Mouse (Mus musculus): ENCODE measurements around the gene Hoxa1. TPM values are rescaled to one million over a fixed set of nuclear protein-coding genes. Genes with fewer than 3 reads are reported as not detected.
A peak's percentile ranks its signal among the peaks of the same experiment; 100 is the strongest.

Hoxa1 gene
- polyA plus RNA-seq, 1 experiment from 2014 or later, result not detected

DNA sequence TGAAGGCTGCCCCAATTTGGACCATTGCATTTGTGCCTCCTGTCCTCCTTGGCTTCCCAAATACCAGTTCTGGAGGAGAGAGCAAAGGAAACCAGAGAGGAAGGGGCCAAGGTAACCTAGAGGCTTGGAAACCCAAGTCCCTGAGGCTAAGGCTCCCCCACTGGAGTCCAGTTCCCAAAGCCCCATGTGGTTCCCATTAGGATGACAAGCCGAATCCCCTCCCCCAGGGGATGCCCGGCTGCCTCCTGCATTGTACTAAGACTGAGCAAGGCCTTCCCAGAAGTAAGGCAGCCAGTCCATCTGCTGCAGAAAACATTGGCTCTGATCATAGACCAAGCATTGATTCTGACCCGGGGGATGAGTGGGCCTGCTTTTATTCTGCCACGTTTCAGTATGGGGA, 13.2 kb upstream of the Hoxa1 start:
- Histone ChIP-seq H3K4me1 (replicated peaks; ENCODE audit: control insufficient read depth, insufficient read depth, low read length) (0 out of 2 replicates have a peak, but pooled peaks cover 3% of the 10 kb centered on the region), H3K27me3 (ENCODE audit: control insufficient read depth, insufficient read depth, low read length) (peaks cover 96% of the 10 kb centered on the region), H3K9me3 (ENCODE audit: control insufficient read depth, low read length) (no peaks in the 10 kb centered on the region), H3K9ac (ENCODE audit: low read length) (no peak overlapping the region), H3K27ac (ENCODE audit: low read depth, low read length) (no peak overlapping the region), H3K36me3 (ENCODE audit: control insufficient read depth, insufficient read depth, low read length) (no peaks in the 10 kb centered on the region), H3K4me3 (ENCODE audit: low read depth, low read length) (no peak overlapping the region), H3K4me2 (ENCODE audit: low read depth, low read length, severe bottlenecking) (no peak overlapping the region)
- 1% methylated on average over 4 of the region's 4 CpGs for WGBS
- ATAC-seq (replicated peaks; ENCODE audit: low FRiP score) (no peak), DNase-seq (ENCODE audit: low spot score) (peak; percentile 52)

GRCm38 (mm10) chr6:52170898-52171223, 12.7 kb upstream of the Hoxa1 start:
- 2% methylated on average over 5 of the region's 5 CpGs for WGBS
- DNase-seq (ENCODE audit: low spot score) (no peak), ATAC-seq (replicated peaks; ENCODE audit: low FRiP score) (no peak)
- 0 out of 2 replicates have a peak, but pooled peaks cover 3% of the 10 kb centered on the region for H3K4me1 ChIP-seq (replicated peaks; ENCODE audit: control insufficient read depth, insufficient read depth, low read length)
- no peak overlapping the region for H3K4me3 ChIP-seq (ENCODE audit: low read depth, low read length)
- no peaks in the 10 kb centered on the region for H3K36me3 ChIP-seq (ENCODE audit: control insufficient read depth, insufficient read depth, low read length)
- H3K27ac ChIP-seq (ENCODE audit: low read depth, low read length), result no peak overlapping the region
- H3K4me2 ChIP-seq (ENCODE audit: low read depth, low read length, severe bottlenecking), result no peak overlapping the region
- no peak overlapping the region for H3K9ac ChIP-seq (ENCODE audit: low read length)
- no peaks in the 10 kb centered on the region for H3K9me3 ChIP-seq (ENCODE audit: control insufficient read depth, low read length)
- peaks cover 96% of the 10 kb centered on the region for H3K27me3 ChIP-seq (ENCODE audit: control insufficient read depth, insufficient read depth, low read length)

GRCm38 (mm10) chr6:52170166-52170897, 12.2 kb upstream of the Hoxa1 start:
- no peaks in the 10 kb centered on the region for H3K36me3 ChIP-seq (ENCODE audit: control insufficient read depth, insufficient read depth, low read length)
- peak; percentile 54 for DNase-seq (ENCODE audit: low spot score)
- H3K9ac ChIP-seq (ENCODE audit: low read length), result no peak overlapping the region
- no peak overlapping the region for H3K4me2 ChIP-seq (ENCODE audit: low read depth, low read length, severe bottlenecking)
- no peak overlapping the region for H3K4me3 ChIP-seq (ENCODE audit: low read depth, low read length)
- ATAC-seq (replicated peaks; ENCODE audit: low FRiP score), result no peak
- no peaks in the 10 kb centered on the region for H3K9me3 ChIP-seq (ENCODE audit: control insufficient read depth, low read length)
- no peak overlapping the region for H3K27ac ChIP-seq (ENCODE audit: low read depth, low read length)
- under 1% methylated on average over 39 of the region's 40 CpGs for WGBS
- H3K4me1 ChIP-seq (replicated peaks; ENCODE audit: control insufficient read depth, insufficient read depth, low read length), result 0 out of 2 replicates have a peak, but pooled peaks cover 3% of the 10 kb centered on the region
- peaks cover 96% of the 10 kb centered on the region for H3K27me3 ChIP-seq (ENCODE audit: control insufficient read depth, insufficient read depth, low read length)

- no peak overlapping the region for H3K9ac ChIP-seq (ENCODE audit: low read length)
- no peak overlapping the region for H3K4me2 ChIP-seq (ENCODE audit: low read depth, low read length, severe bottlenecking)
- H3K27ac ChIP-seq (ENCODE audit: low read depth, low read length), result no peak overlapping the region
- H3K36me3 ChIP-seq (ENCODE audit: control insufficient read depth, insufficient read depth, low read length), result no peaks in the 10 kb centered on the region
- H3K4me1 ChIP-seq (replicated peaks; ENCODE audit: control insufficient read depth, insufficient read depth, low read length), result 0 out of 2 replicates have a peak, but pooled peaks cover 3% of the 10 kb centered on the region
- ATAC-seq (replicated peaks; ENCODE audit: low FRiP score), result no peak
- WGBS, result 2% methylated on average over 16 of the region's 16 CpGs
- no peak overlapping the region for H3K4me3 ChIP-seq (ENCODE audit: low read depth, low read length)
- H3K9me3 ChIP-seq (ENCODE audit: control insufficient read depth, low read length), result no peaks in the 10 kb centered on the region
- H3K27me3 ChIP-seq (ENCODE audit: control insufficient read depth, insufficient read depth, low read length), result peaks cover 96% of the 10 kb centered on the region
- DNase-seq (ENCODE audit: low spot score), result peak; percentile 55
Measured at GRCm38 (mm10) chr6:52169499-52170165, 11.5 kb upstream of the Hoxa1 start.

GRCm38 (mm10) chr6:52168191-52169055, 10.3 kb upstream of the Hoxa1 start:
- H3K9ac ChIP-seq (ENCODE audit: low read length), result no peak overlapping the region
- H3K27ac ChIP-seq (ENCODE audit: low read depth, low read length), result no peak overlapping the region
- no peak overlapping the region for H3K4me2 ChIP-seq (ENCODE audit: low read depth, low read length, severe bottlenecking)
- peaks cover 97% of the 10 kb centered on the region for H3K27me3 ChIP-seq (ENCODE audit: control insufficient read depth, insufficient read depth, low read length)
- peak; percentile 67 for DNase-seq (ENCODE audit: low spot score)
- ATAC-seq (replicated peaks; ENCODE audit: low FRiP score), result no peak
- under 1% methylated on average over 42 of the region's 42 CpGs for WGBS
- 0 out of 2 replicates have a peak, but pooled peaks cover 3% of the 10 kb centered on the region for H3K4me1 ChIP-seq (replicated peaks; ENCODE audit: control insufficient read depth, insufficient read depth, low read length)
- H3K9me3 ChIP-seq (ENCODE audit: control insufficient read depth, low read length), result no peaks in the 10 kb centered on the region
- no peaks in the 10 kb centered on the region for H3K36me3 ChIP-seq (ENCODE audit: control insufficient read depth, insufficient read depth, low read length)
- no peak overlapping the region for H3K4me3 ChIP-seq (ENCODE audit: low read depth, low read length)

GRCm38 (mm10) chr6:52167736-52168161, 9.6 kb upstream of the Hoxa1 start:
- Histone ChIP-seq H3K36me3 (ENCODE audit: control insufficient read depth, insufficient read depth, low read length) (no peaks in the 10 kb centered on the region), H3K4me1 (replicated peaks; ENCODE audit: control insufficient read depth, insufficient read depth, low read length) (0 out of 2 replicates have a peak, but pooled peaks cover 5% of the 10 kb centered on the region), H3K4me3 (ENCODE audit: low read depth, low read length) (no peak overlapping the region), H3K27ac (ENCODE audit: low read depth, low read length) (no peak overlapping the region), H3K9me3 (ENCODE audit: control insufficient read depth, low read length) (no peaks in the 10 kb centered on the region), H3K27me3 (ENCODE audit: control insufficient read depth, insufficient read depth, low read length) (peaks cover 97% of the 10 kb centered on the region), H3K9ac (ENCODE audit: low read length) (no peak overlapping the region), H3K4me2 (ENCODE audit: low read depth, low read length, severe bottlenecking) (no peak overlapping the region)
- peak; percentile 52 for DNase-seq (ENCODE audit: low spot score)
- no peak for ATAC-seq (replicated peaks; ENCODE audit: low FRiP score)
- WGBS, result 2% methylated on average over 14 of the region's 14 CpGs

DNA sequence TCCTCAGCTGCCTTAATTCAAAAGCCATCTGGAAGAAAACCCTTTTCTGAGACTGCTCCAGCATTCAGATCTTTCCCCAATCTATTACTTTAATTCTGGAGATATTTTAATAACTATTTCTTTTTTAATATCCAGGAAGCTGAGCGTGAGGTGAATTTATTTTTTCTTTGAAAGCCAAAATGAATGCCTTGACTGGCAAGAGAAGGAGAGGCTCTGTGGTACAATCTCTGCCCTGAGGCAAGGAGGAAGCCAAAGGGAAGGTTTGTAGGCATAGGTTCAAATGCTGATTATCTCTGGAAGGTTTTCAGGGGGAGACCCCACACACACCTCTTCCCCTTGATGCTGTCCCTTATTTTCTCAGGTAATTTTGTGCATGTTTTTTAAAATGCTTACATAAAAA, 9.1 kb upstream of the Hoxa1 start:
- no peak overlapping the region for H3K27ac ChIP-seq (ENCODE audit: low read depth, low read length)
- H3K4me1 ChIP-seq (replicated peaks; ENCODE audit: control insufficient read depth, insufficient read depth, low read length), result 0 out of 2 replicates have a peak, but pooled peaks cover 2% of the 10 kb centered on the region
- H3K9me3 ChIP-seq (ENCODE audit: control insufficient read depth, low read length), result no peaks in the 10 kb centered on the region
- WGBS, result 7% methylated on average over 1 of the region's 1 CpGs
- H3K36me3 ChIP-seq (ENCODE audit: control insufficient read depth, insufficient read depth, low read length), result no peaks in the 10 kb centered on the region
- H3K9ac ChIP-seq (ENCODE audit: low read length), result no peak overlapping the region
- ATAC-seq (replicated peaks; ENCODE audit: low FRiP score) (no peak), DNase-seq (ENCODE audit: low spot score) (peak; percentile 41)
- no peak overlapping the region for H3K4me2 ChIP-seq (ENCODE audit: low read depth, low read length, severe bottlenecking)
- peaks cover 95% of the 10 kb centered on the region for H3K27me3 ChIP-seq (ENCODE audit: control insufficient read depth, insufficient read depth, low read length)
- no peak overlapping the region for H3K4me3 ChIP-seq (ENCODE audit: low read depth, low read length)

- Histone ChIP-seq H3K4me2 (ENCODE audit: low read depth, low read length, severe bottlenecking) (no peak overlapping the region), H3K9ac (ENCODE audit: low read length) (no peak overlapping the region), H3K9me3 (ENCODE audit: control insufficient read depth, low read length) (no peaks in the 10 kb centered on the region), H3K4me1 (replicated peaks; ENCODE audit: control insufficient read depth, insufficient read depth, low read length) (0 out of 2 replicates have a peak, but pooled peaks cover 2% of the 10 kb centered on the region), H3K4me3 (ENCODE audit: low read depth, low read length) (no peak overlapping the region), H3K36me3 (ENCODE audit: control insufficient read depth, insufficient read depth, low read length) (no peaks in the 10 kb centered on the region), H3K27me3 (ENCODE audit: control insufficient read depth, insufficient read depth, low read length) (peaks cover 95% of the 10 kb centered on the region), H3K27ac (ENCODE audit: low read depth, low read length) (no peak overlapping the region)
- WGBS, result 6% methylated on average over 4 of the region's 4 CpGs
- ATAC-seq (replicated peaks; ENCODE audit: low FRiP score) (no peak), DNase-seq (ENCODE audit: low spot score) (peak; percentile 50)
Measured at GRCm38 (mm10) chr6:52166431-52167077, 8.4 kb upstream of the Hoxa1 start.

Data from forebrain, embryonic 11.5 days (tissue).